Mouse (Mus musculus) adrenal gland, postnatal 25 days (tissue): ENCODE measurements around the gene Lmf1. TPM values are rescaled to one million over a fixed set of nuclear protein-coding genes. Genes with fewer than 3 reads are reported as not detected.

Source experiments
- DNase-seq: peaks from one replicate; pipeline ENCODE4 v3.0.0; 2021; ENCODE audit warnings: mixed read lengths
- total RNA-seq: library from RNA; stranded (reverse); gene quantifications from 2 replicates; pipeline ENCODE4 v1.2.3, GENCODE M21; 2021

The Lmf1 gene
- total RNA-seq, 1 experiment from 2014 or later: 41.5 TPM

GRCm38 (mm10) chr17:25643517-25644294 is 64.8 kb downstream of the Lmf1 start:
- no peak for DNase-seq

DNA sequence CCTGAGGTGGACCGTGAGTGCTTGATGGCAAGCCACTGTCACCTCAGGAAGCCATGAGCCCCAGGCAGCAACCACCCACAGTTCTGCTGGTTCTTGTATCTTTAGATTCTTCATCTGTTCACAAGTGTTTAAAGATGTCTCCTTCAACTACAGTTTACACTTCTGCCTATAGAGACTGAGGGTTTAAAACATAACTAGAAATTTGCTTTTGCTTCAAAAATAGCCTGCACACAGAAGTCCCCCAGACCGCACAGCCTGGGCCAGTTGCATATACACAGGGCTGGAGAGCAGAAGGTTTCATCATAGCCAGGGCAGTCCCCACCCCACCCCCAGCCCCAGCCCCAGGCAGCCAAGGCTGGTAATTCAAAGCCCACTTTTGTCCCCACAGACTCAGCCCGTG is 65.9 kb downstream of the Lmf1 start:
- DNase-seq: no peak

DNA sequence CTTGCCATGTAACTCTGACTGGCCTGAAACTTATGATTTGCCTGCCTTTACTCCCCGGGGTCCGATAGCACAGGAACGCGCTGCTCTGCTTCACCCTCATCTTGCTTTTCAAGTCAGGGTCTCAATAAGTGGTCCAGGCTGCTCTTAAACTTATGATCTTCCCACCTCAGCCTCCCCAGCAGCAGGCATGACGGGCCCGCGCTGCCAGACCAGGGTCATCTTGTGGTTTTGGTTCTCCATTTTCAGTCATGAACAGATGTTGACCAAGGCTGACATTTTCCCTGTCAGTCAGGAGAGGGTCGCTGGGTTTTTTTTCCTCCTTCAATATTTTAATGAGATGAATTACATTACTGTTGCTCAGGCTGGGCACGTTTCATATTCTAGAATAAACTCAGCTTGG is 66.8 kb downstream of the Lmf1 start:
- no peak for DNase-seq

GRCm38 (mm10) chr17:25647901-25648300 is 69.0 kb downstream of the Lmf1 start:
- no peak for DNase-seq

- DNase-seq: no peak
These were observed 69.9 kb downstream of the Lmf1 start for GRCm38 (mm10) chr17:25648678-25649216.

GRCm38 (mm10) chr17:25650726-25651125 is 71.8 kb downstream of the Lmf1 start:
- DNase-seq: no peak

- no peak for DNase-seq
These were observed 73.4 kb downstream of the Lmf1 start for GRCm38 (mm10) chr17:25652272-25652671.

- DNase-seq: no peak
These were observed 77.4 kb downstream of the Lmf1 start for GRCm38 (mm10) chr17:25656142-25656825.

GRCm38 (mm10) chr17:25656826-25657189 is 77.9 kb downstream of the Lmf1 start:
- DNase-seq: no peak

DNA sequence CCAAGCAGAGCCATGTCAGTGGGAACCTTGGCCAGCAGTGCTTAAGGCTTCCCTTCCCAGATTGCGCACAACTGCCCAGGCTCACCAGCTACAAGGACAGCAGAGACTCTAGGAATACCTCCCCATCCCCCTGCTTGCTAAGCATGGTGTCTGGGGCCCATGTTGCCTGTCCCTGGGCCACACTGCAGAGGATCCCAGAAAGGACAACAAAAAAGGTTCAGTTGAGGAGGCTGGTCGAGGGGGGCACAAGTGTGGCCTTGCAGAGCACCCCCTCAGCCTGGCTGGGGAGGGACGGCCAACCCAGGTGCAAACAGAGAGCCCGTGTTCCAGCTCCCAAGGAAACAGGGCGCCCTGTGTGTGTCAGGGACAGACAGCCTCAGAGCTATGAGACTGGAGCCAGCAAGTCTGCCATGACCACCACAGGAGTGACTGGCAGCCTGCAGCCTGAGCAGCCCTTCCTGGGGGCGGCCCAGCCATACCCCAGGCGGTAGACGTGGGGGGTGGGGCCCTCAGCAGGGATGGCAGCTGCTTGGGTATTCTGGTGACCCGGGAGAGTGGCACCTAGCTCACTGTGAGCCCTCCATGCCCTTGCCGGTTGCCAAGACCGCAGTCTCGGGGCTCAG is 84.4 kb downstream of the Lmf1 start:
- no peak for DNase-seq

GRCm38 (mm10) chr17:25665485-25665884 is 86.6 kb downstream of the Lmf1 start:
- DNase-seq: no peak

DNA sequence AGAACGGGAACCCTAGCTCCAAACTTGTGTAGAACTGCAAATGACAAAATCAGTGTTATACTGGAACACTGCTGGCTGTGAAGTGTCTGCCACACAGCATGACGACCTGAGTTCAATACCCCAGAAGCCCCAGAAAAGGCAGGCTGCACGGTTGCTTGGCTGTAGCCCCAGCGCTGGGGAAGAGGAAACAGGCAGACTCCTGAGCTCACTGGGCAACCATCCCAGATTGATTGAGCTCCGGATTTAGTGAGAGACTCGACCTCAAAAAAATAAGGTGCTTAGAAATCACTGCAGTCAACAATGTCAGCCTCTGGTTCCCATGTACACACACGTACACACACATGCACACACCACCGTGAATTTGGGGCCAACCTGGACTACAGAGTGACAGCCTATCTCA is 87.0 kb downstream of the Lmf1 start:
- no peak for DNase-seq

GRCm38 (mm10) chr17:25668481-25669055 is 89.7 kb downstream of the Lmf1 start:
- DNase-seq: no peak

DNA sequence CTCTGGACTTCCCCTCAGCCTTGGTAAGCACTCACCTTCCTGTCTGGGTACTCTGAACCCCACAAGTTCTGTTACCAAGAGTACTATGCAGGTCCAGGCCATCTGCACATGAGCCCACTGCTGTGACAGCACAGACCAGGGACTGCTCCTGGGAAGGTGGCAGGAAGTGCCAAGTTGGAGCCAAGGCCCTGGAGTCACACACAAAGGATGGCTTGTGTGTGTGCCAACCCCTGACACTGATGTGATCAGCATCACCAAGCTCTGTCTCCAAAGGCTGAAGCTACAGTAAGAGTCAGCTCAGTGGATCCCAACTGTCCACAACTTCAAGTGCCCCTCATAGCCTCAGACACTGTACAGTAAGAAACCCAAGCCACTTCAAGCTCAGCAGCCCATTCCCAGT is 94.1 kb downstream of the Lmf1 start:
- DNase-seq: no peak

- no peak for DNase-seq
These were observed 99.1 kb downstream of the Lmf1 start for GRCm38 (mm10) chr17:25677969-25678368.

DNA sequence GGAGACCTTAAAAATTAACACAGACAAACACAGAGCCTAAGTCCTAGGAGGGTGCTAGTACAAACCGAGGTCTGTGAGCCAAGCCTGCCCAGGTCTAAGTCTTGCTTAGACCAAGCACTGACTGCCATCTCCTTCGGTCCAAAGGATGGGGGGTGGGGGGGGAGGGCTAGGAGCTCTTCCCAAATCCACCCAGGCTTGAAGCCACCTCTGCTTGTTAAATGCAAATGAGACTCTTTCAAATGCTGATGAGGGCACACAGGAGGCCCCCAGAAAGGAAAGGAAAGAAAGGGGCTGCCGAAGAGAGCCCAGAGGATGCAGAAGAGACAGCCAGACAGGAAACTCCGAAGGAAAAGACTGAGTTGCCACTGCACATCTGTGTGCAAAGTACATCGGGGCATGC is 100.9 kb downstream of the Lmf1 start:
- DNase-seq: no peak

GRCm38 (mm10) chr17:25681636-25682035 is 102.8 kb downstream of the Lmf1 start:
- DNase-seq: no peak

GRCm38 (mm10) chr17:25686323-25686722 is 107.4 kb downstream of the Lmf1 start:
- DNase-seq: no peak

- no peak for DNase-seq
These were observed 110.0 kb downstream of the Lmf1 start for GRCm38 (mm10) chr17:25688922-25689321.

GRCm38 (mm10) chr17:25696263-25696662 is 117.4 kb downstream of the Lmf1 start:
- no peak for DNase-seq

- peak; percentile 63 for DNase-seq
These were observed 119.6 kb downstream of the Lmf1 start for GRCm38 (mm10) chr17:25698446-25698845.

DNA sequence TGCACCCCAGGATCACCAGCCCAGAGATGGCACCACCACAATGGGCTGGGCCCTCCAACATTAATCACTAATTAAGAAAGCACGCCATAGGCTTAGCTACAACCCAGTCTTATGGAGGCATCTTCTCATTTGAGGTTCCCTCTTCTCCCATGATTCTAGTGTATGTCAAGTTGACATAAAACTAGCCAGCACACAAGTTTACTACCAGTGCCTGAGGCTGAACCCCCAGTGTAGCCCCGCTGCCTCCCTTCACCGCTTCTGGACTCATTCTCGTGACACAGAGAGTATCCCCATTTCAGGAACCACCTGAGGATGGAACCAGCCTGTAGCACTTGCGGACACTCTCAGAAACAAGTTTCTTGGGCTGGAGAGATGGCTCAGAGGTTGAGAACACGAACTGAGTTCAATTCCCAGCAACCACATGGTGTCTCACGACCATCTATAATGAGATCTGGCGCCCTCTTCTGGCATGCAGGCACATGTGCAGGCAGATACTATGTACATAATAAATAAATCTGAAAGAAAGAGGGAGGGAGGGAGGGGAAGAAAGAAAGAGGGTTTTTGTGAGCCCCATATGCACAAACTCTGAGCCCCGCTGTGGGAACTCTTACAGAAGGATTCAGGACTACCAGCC is 122.1 kb downstream of the Lmf1 start:
- DNase-seq: no peak
